Mouse (Mus musculus): ENCODE results near the gene Dpp4.

The Dpp4 gene

GRCm38 (mm10) chr2:62412081-62412821, at the start of gene Dpp4:
Gene Dpp4, minus strand, starts transcription at chr2:62412231.
- no peak for DNase-seq

- DNase-seq: no peak
Observed at GRCm38 (mm10) chr2:62460815-62461450, 48.9 kb upstream of the Dpp4 start.

- DNase-seq: no peak
Observed at GRCm38 (mm10) chr2:62460231-62460710, 48.2 kb upstream of the Dpp4 start.

- no peak for DNase-seq
Observed at GRCm38 (mm10) chr2:62459241-62460174, 47.5 kb upstream of the Dpp4 start.

GRCm38 (mm10) chr2:62458070-62458469, 46.0 kb upstream of the Dpp4 start:
- DNase-seq: no peak

- DNase-seq: no peak
Observed at GRCm38 (mm10) chr2:62454991-62455390, 43.0 kb upstream of the Dpp4 start.

- DNase-seq: no peak
Observed at GRCm38 (mm10) chr2:62454033-62454432, 42.0 kb upstream of the Dpp4 start.

- no peak for DNase-seq
Observed at GRCm38 (mm10) chr2:62450364-62450763, 38.3 kb upstream of the Dpp4 start.

GRCm38 (mm10) chr2:62449692-62450346, 37.8 kb upstream of the Dpp4 start:
- DNase-seq: no peak

GRCm38 (mm10) chr2:62440802-62441544, 28.9 kb upstream of the Dpp4 start:
- DNase-seq: peak; percentile 71

- no peak for DNase-seq
Observed at GRCm38 (mm10) chr2:62440083-62440482, 28.1 kb upstream of the Dpp4 start.

- DNase-seq: no peak
Observed at GRCm38 (mm10) chr2:62431245-62431795, 19.3 kb upstream of the Dpp4 start.

- no peak for DNase-seq
Observed at GRCm38 (mm10) chr2:62425941-62426340, 13.9 kb upstream of the Dpp4 start.

- DNase-seq: no peak
Observed at GRCm38 (mm10) chr2:62423343-62423776, 11.3 kb upstream of the Dpp4 start.

- no peak for DNase-seq
Observed at GRCm38 (mm10) chr2:62422515-62423342, 10.7 kb upstream of the Dpp4 start.

GRCm38 (mm10) chr2:62421229-62421628, 9.2 kb upstream of the Dpp4 start:
- DNase-seq: no peak

GRCm38 (mm10) chr2:62420045-62420444, 8.0 kb upstream of the Dpp4 start:
- DNase-seq: no peak

GRCm38 (mm10) chr2:62417233-62417632, 5.2 kb upstream of the Dpp4 start:
- no peak for DNase-seq

GRCm38 (mm10) chr2:62411211-62412080, 585 bp downstream of the Dpp4 start:
- peak; percentile 70 for DNase-seq
